Mouse (Mus musculus): Measurements from ENCODE around the gene Lpar2.

- no peak for TF ChIP-seq CTCF (IDR thresholded peaks at IDR 0.05)
- TF ChIP-seq EP300 (IDR thresholded peaks at IDR 0.05), result no peak
These were observed 55.2 kb downstream of the Lpar2 start for GRCm38 (mm10) chr8:69877396-69877795.
